Mouse (Mus musculus) heart, adult 2 months (tissue): ENCODE results near the gene Srsf10.

Experiments used
- CTCF ChIP-seq: fragments of 200-600 bp; IDR thresholded peaks from 2 replicates; pipeline ENCODE4 v1.8.1; 2022; ENCODE audit warnings: antibody characterized with exemption, mild to moderate bottlenecking, moderate library complexity
- EP300 ChIP-seq: fragments of 200-500 bp; IDR thresholded peaks from 2 replicates; pipeline ENCODE4 v1.6.1; 2011; ENCODE audit warnings: low read depth, low read length, control low read depth; ENCODE audit not compliant: insufficient read depth
- POLR2A ChIP-seq: fragments of 200-500 bp; IDR thresholded peaks from 2 replicates; pipeline ENCODE4 v1.6.1; 2011; ENCODE audit warnings: mild to moderate bottlenecking, low read depth, low read length, control low read depth; ENCODE audit not compliant: insufficient read depth

GRCm38 (mm10) chr4:135833301-135834123 is 22.0 kb upstream of the Srsf10 start:
- no peak for TF ChIP-seq CTCF
- TF ChIP-seq POLR2A, result no peak
- TF ChIP-seq EP300, result no peak
